Mouse (Mus musculus): ENCODE data around the gene Tbc1d2.
A peak's percentile ranks its signal among the peaks of the same experiment; 100 is the strongest.
"Not testable (repeated sequence)": the region's sequence is repeated elsewhere in the genome, so short reads cannot be mapped to it uniquely, and the experiment has no call there.

Gene Tbc1d2

GRCm38 (mm10) chr4:46601258-46601843, 48.7 kb downstream of the Tbc1d2 start:
- peak; percentile 33 for DNase-seq (ENCODE audit: low spot score)

GRCm38 (mm10) chr4:46600473-46601257, 49.3 kb downstream of the Tbc1d2 start:
- no peak for DNase-seq (ENCODE audit: low spot score)

- not testable (repeated sequence) for DNase-seq (ENCODE audit: low spot score)
Measured at GRCm38 (mm10) chr4:46599609-46600008, 50.4 kb downstream of the Tbc1d2 start.

GRCm38 (mm10) chr4:46598981-46599380, 51.0 kb downstream of the Tbc1d2 start:
- no peak for DNase-seq (ENCODE audit: low spot score)

- no peak for DNase-seq (ENCODE audit: low spot score)
Measured at GRCm38 (mm10) chr4:46598111-46598510, 51.9 kb downstream of the Tbc1d2 start.

GRCm38 (mm10) chr4:46597286-46597961, 52.6 kb downstream of the Tbc1d2 start:
- no peak for DNase-seq (ENCODE audit: low spot score)

- DNase-seq (ENCODE audit: low spot score) = no peak
Measured at GRCm38 (mm10) chr4:46596398-46596797, 53.6 kb downstream of the Tbc1d2 start.

GRCm38 (mm10) chr4:46594131-46594530, 55.9 kb downstream of the Tbc1d2 start:
- no peak for DNase-seq (ENCODE audit: low spot score)

GRCm38 (mm10) chr4:46593472-46593871, 56.5 kb downstream of the Tbc1d2 start:
- DNase-seq (ENCODE audit: low spot score) = no peak

- no peak for DNase-seq (ENCODE audit: low spot score)
Measured at GRCm38 (mm10) chr4:46591833-46592520, 58.0 kb downstream of the Tbc1d2 start.

GRCm38 (mm10) chr4:46590810-46591209, 59.2 kb downstream of the Tbc1d2 start:
- DNase-seq (ENCODE audit: low spot score) = no peak

- no peak for DNase-seq (ENCODE audit: low spot score)
Measured at GRCm38 (mm10) chr4:46589946-46590684, 59.9 kb downstream of the Tbc1d2 start.

GRCm38 (mm10) chr4:46589151-46589550, 60.9 kb downstream of the Tbc1d2 start:
- no peak for DNase-seq (ENCODE audit: low spot score)

GRCm38 (mm10) chr4:46586473-46586872, 63.5 kb downstream of the Tbc1d2 start:
- no peak for DNase-seq (ENCODE audit: low spot score)

- no peak for DNase-seq (ENCODE audit: low spot score)
Measured at GRCm38 (mm10) chr4:46585811-46586190, 64.2 kb downstream of the Tbc1d2 start.

- DNase-seq (ENCODE audit: low spot score) = no peak
Measured at GRCm38 (mm10) chr4:46585041-46585810, 64.8 kb downstream of the Tbc1d2 start.

GRCm38 (mm10) chr4:46584536-46584935, 65.5 kb downstream of the Tbc1d2 start:
- DNase-seq (ENCODE audit: low spot score) = not testable (repeated sequence)

GRCm38 (mm10) chr4:46584084-46584483, 65.9 kb downstream of the Tbc1d2 start:
- not testable (repeated sequence) for DNase-seq (ENCODE audit: low spot score)

- not testable (repeated sequence) for DNase-seq (ENCODE audit: low spot score)
Measured at GRCm38 (mm10) chr4:46582024-46582423, 68.0 kb downstream of the Tbc1d2 start.

- DNase-seq (ENCODE audit: low spot score) = not testable (repeated sequence)
Measured at GRCm38 (mm10) chr4:46581577-46581976, 68.4 kb downstream of the Tbc1d2 start.

GRCm38 (mm10) chr4:46580799-46581243, 69.2 kb downstream of the Tbc1d2 start:
- DNase-seq (ENCODE audit: low spot score) = not testable (repeated sequence)
